Mouse (Mus musculus): ENCODE data around the gene Pdcd1lg2.

The Pdcd1lg2 gene

DNA sequence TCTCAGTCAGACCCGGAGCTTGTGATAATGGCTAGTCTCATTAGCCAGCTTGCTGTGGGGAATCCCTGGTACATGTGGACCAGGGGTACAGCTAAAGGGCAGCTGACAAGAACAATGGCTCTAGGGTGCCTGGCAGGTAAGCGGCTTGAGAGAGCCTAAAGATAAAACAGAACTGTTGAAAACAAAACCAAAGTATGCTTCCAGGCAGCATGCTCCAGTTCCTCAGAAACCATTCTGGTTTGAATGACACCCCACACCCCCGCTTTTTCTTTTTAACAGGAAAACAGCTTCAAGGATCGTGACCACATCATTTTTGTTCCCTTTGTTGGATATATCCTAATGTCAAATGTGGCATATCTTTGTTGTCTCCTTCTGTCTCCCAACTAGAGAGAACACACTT is at the start of gene Pdcd1lg2:
Pdcd1lg2 (plus strand) TSS at position 301 of the 400 bp plus-strand sequence.
- DNase-seq (ENCODE audit: low spot score): no peak

DNA sequence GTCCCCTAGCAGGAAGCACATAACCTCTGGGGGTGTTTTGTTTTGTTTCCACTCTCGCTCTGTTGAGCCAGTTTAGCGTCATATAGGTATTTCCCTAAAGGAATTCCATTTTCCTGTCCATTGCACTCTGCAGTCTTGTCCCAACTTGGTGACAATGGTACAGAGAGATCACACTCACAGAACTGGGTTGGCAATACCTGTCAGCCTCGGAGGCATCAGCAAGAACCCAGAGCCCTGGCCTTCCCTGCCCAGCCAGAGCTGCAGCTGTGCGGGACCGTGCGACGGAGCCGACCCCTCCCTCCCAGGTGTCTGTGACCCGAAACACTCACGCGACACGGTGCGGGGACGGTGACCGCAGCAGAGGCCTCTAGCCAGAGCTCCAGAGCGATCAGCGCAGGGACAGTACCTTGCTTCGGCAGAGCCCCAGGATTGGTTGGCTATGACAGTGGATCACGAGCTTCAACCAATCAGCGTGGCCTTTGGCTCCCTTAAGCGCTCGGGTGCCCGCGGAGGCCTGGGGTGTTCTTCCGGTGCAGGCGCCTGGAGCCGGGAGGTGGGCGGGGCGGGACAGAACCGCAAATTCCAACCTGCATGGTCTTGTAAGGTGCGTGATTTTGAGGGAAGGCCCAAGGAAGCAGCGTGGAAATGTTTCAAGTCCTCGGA is 49.1 kb upstream of the Pdcd1lg2 start:
- peak; percentile 86 for DNase-seq (ENCODE audit: low spot score)

DNA sequence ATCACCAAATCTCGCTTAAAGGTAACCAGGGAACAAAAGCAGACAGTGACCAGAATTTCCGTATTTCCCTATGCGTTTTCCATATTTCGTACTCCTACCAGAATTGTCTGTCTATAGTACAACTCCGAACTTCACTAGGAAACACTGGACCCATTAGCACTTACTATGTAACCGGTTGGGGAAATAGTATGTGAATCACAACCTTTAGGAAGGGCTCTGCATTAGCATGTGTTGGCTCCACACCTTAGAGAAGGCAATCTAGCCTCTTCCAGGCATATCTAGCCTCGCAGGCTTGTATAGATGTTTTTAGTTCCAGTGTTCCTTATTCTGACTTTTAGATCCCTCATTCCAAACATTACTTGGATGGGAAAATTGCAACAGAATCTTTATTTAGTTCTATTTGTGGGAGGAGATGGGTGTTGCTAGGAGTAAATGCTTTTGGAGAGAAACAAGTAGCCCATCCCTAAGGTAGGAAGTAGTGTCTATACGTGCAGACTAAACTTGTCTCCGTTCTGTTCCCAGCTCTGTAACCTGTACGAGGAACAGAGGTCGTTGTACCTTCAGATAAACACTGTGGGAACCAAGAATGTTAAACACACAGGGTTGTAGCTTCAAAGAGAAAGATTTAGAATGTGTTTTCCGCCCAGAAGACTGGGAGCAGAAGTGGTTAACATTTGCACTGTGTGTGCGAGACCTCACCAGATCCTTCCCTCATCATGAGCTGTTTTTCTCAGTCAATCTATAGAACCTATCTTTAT is 48.4 kb upstream of the Pdcd1lg2 start:
- DNase-seq (ENCODE audit: low spot score): no peak

DNA sequence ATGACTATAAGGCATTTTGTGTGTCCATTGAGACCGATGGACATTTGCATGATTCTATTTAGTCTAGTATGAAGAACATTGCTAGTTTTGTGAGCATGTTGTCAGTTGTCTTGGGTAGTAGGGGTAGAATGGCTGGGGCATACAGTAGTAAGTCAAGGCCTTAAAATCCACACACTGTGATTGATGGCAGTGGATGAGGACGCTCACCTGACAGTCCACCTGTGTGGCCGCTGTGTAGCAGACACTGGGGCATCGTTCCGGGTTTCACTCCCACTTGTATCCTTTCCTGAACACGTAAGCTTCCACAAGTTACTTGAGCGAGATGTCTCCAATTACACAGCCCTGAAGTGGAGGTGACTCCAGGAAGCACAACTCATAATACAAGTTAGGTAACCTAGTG is 47.2 kb upstream of the Pdcd1lg2 start:
- DNase-seq (ENCODE audit: low spot score): no peak

DNA sequence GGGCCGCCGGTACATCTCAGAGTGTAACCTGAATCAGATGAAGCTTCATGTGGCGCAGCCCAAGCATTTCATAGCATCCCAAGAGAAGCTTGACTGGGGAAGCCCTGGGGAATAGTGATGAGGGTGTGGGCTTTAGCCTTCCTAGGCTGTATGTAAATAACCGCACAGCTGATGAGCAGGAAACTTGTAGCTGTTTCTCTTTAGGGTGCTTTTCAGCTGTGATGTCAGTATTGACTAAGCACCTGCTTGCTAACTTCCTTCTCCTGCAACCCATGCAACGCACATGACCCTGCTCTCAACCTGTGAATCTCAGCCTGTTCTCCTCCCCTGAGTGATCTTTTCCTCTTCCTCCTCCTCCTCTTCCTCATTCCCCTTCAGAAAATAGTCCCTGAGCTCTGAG is 46.6 kb upstream of the Pdcd1lg2 start:
- no peak for DNase-seq (ENCODE audit: low spot score)

DNA sequence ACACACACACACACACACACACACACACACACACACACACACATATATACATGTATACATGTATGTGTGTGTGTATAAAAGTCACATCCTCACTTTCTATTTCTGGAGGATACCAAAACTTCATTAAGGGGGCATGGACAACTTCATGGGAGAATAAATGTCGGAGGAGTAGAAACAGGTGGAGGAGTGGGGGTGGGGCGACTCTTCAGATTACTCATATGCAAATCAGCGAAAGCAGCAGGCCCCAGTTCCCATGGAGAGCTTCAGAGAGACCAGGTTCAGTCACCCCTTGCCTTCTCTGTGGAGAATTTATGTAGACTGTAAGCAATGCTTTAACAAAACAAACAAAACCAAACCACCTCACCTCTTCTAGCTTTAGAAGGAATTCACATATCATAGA is 45.6 kb upstream of the Pdcd1lg2 start:
- no peak for DNase-seq (ENCODE audit: low spot score)

DNA sequence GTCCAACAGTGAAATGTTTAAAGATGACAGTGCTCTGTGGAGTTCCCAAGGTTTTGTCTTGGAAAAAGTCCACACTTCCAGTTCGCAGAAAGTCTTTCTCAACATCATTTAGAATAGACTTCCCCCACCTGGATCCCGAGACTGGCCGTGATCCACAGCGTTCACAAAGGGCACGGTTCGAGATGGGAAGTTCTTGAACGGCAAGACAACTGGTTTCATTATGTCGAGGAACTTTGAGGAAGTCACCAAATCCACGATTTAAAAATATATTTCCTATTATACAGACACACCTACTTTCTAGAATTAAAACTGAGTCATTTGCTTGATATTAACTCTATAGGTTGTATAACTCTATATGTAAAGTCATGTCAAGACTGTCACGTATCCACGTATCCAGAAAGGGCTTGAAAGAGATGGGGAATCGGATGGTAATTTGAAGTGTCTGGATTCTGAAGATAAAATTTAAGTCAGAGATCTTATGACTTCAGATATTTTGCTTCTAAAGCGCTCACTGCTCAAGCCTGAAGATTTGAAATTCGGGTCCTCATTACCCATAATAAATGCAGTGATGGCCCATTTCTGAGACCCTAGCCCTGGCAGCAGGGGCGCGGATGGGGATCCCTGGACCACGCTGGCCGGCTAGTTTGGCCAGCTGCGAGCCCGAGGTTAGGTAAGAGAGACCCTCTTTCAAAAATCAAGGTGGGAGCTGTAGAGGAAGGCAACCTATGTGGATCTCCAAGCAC is 44.3 kb upstream of the Pdcd1lg2 start:
- DNase-seq (ENCODE audit: low spot score): no peak

DNA sequence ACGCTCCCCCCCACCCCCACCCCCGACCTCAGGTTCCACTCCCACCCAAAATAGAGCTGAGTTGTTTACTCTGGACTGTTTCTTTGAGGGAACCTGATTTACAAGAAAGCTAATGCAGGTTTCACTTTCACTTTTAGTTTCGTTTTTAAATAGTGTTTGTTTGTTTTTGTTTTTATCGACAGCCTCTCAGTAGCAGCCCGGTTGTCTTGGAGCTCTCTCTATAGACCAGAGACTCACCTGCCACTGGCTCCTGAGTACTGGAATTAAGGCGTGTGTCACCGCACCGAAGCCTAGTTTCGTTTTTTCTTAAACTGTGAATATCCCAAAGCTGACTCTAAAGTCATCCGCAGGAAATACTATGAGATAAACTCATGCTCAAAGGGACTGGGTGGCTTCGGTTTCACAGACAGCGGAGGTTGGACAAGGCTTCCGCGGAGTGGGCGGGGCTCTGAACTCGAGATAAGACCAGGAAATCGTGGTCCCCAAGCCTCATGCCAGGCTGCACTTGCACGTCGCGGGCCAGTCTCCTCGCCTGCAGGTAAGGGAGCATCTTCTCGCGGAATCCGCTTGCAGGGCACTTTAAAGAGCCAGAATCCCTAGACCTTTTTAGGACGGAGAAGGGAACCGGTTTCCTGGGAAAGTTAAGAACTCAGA is 43.6 kb upstream of the Pdcd1lg2 start, which contains the start of the genes Plgrkt and Cd274:
Plgrkt (minus strand) TSS at position 422 of the 654 bp plus-strand sequence.
Cd274 (plus strand) TSS at position 487 of the 654 bp plus-strand sequence.
- peak; percentile 74 for DNase-seq (ENCODE audit: low spot score)

DNA sequence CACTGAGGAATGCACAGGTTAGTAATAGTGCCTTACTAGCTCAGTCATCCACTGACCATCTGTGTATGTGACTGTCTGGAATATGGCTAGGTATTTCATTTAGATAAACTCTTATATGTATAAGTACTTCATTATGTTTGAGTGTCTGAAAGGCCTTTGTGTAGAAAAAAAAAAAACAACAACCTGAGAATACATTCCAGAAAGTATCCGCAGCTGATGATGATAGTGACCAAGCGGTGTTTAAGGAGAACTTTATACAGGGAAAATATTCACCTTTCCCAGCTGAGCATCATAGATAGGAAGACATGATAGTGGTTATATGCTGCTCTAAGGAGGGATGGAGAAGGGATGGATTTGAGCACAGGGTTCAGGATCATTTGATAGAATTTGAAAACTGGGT is 42.7 kb upstream of the Pdcd1lg2 start:
- no peak for DNase-seq (ENCODE audit: low spot score)

DNA sequence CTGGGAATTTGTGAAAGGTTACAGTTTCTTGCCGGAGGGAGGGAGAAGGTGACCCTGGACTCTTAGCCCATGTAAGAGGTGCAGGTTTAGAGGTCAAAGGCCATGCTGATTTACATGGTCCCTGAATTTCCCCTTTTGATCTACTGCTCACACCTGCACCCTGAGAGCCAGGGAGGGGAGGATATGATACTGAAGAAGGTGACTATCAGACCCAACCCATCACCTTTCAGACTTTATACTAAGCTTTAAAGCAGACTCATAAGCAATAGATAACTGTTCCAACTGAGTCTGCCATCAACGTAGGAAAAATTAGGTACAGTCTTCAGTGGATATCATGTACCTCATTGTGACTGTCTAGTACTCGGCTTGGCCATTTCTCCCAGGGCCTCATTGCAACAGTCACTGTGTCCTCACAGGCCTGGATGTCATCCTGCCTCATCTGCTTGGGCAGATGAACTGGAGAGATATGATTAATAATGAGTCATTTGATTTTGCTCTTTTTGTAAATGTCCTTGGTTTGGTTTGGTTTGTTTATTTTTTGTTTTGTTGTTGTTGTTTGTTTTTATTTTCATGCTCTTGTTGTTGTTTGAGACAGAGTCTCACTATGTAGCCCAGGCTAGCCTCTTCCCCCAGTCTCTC is 41.9 kb upstream of the Pdcd1lg2 start:
- DNase-seq (ENCODE audit: low spot score): no peak

DNA sequence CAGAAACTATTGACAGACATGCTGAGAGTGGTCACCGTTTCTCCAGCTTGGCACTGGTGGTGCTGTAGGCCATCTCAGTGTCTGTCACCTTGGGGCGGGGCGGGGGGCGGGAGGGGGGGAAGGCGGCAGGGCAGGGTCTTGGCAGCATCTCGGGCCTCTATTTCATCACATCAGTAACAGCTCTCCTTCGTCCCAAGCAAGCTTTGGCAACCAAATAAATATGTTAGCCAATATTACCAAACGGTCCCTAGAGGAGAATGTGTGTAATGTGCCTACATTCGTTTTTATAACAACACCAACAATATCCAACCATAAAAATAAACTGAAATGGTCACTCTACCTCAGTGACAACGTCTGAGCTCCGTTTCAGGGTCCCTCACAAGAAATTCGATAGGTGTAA is 40.6 kb upstream of the Pdcd1lg2 start:
- DNase-seq (ENCODE audit: low spot score): no peak

DNA sequence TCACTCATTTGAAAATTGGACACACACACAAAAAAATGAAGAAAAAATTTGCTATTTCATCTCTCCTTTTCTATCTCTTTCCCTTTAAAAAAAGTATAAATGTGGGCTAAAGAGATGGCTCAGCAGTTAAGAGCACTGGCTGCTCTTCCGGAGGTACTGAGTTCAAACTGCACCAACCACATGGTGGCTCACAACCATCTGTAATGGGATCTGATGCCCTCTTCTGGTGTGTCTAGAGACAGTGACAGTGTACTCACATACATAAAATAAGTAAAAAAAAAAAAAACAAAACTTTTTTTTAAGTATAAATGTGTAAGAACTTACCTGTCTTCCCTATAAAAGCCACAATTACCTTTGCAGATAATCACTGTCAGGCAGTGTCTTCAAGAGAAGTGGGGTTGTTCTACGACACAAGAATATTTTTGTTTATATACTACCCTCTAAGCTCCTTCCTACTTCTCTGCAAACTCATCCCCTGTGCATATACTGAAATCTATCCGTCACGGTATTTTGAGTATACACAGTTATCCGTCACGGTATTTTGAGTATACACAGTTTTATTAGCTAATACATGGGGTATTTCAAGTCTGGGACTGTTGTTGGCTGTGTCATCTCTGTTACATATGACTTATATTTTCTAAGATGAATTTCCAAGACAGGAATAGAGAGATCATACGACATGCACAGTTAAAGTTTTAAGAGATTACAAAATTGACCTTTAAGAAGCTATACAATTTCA is 40.0 kb upstream of the Pdcd1lg2 start:
- no peak for DNase-seq (ENCODE audit: low spot score)

DNA sequence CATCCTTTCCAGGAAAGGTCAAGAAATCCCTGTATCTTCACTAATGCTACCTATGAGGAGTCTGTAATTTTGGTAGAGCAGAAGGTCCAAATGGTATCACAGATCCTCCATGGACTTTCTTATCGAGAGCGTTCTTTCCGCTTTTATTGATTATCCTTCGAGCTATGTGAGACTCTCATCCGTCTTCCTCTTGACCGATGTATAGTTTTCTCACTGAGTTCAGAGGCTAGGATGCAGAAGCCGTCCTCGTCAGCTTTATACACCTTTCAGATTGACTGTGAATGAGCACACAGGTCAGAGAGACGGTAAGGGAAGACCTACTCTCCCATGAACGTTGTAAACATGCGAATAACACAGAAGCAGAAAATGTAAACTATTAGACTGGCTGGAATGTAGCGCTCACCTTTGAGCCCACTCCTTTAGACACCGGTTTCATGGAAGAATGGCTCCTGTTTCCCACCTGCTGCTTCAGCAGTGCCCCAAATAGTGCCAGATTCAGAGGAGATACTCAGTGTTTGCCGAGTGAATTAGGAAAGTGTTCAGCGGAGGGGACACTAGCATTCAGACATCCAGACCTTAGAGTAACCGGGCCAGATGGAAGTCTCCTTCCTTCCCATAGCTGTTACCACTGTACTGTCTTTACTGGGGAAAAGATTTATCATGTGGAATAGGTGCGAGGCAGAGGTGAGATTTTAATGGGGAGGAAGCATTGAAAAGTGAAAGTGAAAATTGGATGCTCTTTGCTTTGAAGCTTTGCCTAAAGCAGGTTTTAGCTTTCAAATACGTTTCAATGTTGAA is 39.2 kb upstream of the Pdcd1lg2 start:
- DNase-seq (ENCODE audit: low spot score): no peak

DNA sequence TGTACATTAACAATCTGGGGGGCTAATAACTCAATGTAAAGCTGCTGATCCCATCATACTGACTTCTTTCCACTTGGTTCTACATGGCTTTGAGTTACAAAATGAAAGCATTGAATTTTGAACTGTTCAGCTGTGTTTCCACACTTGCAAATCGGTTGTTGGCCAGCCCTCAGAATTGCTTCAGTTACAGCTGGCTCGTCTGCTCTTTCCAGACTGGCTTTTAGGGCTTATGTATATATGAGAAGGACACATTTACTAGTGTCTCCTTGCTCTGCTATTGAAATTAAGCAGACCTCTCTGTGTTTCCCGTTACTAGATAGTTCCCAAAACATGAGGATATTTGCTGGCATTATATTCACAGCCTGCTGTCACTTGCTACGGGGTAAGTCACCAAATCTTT is 38.6 kb upstream of the Pdcd1lg2 start:
- DNase-seq (ENCODE audit: low spot score): no peak

DNA sequence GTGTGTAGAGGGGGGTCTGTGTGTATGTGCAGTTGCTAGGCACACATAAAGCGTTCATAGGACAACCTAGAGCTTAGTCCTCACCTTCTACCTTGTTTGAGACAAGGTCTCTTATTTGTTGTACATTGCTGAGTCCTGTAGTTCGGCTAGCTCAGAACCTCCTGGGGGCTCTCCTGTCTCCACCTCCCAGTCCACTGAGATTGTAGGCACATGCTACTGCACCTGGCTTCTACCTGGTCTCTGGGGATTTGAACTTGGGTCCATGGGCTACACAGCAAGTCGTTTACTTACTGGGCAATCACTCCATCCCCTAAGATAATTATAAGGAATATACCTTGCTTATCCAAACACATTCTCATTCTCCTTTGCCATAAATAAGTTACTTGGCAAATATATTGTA is 38.1 kb upstream of the Pdcd1lg2 start:
- no peak for DNase-seq (ENCODE audit: low spot score)

DNA sequence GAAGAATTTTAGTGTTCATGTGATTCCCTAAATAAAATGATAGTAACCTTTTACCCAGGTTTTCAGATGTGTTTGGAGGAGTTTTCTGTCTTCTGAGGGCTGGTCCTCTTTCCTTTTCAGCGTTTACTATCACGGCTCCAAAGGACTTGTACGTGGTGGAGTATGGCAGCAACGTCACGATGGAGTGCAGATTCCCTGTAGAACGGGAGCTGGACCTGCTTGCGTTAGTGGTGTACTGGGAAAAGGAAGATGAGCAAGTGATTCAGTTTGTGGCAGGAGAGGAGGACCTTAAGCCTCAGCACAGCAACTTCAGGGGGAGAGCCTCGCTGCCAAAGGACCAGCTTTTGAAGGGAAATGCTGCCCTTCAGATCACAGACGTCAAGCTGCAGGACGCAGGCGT is 37.3 kb upstream of the Pdcd1lg2 start:
- DNase-seq (ENCODE audit: low spot score): no peak

DNA sequence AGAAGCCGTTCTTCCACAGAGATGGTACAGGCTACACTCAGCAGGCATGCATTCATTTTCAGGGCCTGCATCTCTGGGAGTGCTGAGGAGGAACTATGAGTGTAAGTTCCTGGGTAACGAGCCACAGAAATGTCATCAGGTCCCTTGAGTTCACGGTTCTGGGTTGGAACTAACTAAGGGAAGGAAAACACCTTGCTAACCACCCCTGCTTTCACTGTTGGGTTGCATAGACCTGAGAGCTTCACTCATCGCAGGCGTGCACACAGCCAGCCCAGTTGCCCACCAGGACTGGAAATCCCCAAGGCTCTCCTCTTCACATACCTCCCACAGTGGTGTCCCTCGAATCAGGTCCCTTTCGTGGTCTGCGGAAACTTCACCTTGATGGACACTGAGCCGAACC is 35.8 kb upstream of the Pdcd1lg2 start:
- DNase-seq (ENCODE audit: low spot score): no peak

DNA sequence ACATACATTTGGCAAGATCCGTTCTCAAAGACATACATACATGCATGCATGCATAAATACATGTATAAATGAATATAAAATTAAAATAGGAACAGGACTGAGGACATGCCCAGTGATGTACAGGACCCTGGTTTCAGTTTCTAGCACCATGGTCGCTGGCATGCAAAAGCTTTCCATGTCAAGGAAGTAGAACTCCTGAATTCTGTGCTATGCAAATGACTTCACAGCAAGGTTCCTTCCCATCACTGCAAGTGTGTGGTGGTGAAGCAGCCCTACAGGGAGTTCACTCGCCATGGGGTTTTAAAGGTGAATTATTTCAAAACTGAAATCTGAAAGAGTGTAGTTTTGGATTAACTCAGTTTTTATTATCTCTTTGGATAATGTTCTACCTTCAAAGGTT is 34.3 kb upstream of the Pdcd1lg2 start:
- DNase-seq (ENCODE audit: low spot score): no peak

DNA sequence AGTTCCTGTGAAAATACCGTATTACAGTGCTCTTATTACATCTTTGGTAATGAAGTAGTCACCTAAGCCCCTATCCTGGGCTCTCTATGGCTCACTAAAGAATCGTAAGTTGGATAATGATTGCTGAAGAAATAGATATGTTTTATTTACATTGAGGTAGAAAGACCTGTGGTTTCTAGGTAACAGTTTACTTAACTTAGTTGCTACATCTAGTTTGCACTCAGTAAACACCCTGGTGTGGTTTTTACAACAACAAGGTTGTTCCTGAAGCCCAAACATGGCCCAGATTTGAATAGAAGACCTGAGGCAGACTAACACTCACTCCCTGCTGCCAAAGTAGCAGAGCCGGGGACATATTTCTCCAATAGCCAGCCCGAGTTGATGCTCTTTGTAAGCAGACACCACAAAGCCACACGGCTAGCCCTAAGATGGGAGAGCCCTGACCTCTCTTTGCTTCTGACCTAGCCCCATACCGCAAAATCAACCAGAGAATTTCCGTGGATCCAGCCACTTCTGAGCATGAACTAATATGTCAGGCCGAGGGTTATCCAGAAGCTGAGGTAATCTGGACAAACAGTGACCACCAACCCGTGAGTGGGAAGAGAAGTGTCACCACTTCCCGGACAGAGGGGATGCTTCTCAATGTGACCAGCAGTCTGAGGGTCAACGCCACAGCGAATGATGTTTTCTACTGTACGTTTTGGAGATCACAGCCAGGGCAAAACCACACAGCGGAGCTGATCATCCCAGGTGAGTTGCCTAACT is 30.7 kb upstream of the Pdcd1lg2 start:
- DNase-seq (ENCODE audit: low spot score): no peak

DNA sequence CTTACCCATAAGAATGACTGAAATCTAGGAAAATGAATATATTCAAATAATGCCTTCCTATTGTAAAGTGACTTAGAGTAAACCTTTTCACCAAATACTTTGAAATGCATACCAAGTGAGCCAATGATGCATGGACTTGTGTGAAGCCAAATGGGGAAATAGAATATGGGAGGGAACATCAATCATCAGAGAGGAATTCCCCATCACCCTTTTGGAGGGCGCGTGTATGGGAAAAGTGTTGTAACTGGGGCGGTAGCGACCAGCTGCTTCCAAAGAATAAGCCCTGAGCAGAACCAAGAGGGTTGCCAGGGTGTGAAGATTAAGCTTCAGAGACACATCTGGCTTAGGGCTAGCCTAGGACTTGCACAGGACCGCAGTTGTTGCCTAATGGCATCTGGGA is 27.4 kb upstream of the Pdcd1lg2 start:
- DNase-seq (ENCODE audit: low spot score): no peak

Data from ovary, postnatal 36 days (tissue).